Mouse (Mus musculus) yolk sac, embryonic 10.5 days (tissue): Measurements from ENCODE around the gene Zfp365.

Source experiments
- DNase-seq: peaks from one replicate; pipeline ENCODE4 v3.0.0-alpha.2; 2017; ENCODE audit warnings: low spot score

The Zfp365 gene

DNA sequence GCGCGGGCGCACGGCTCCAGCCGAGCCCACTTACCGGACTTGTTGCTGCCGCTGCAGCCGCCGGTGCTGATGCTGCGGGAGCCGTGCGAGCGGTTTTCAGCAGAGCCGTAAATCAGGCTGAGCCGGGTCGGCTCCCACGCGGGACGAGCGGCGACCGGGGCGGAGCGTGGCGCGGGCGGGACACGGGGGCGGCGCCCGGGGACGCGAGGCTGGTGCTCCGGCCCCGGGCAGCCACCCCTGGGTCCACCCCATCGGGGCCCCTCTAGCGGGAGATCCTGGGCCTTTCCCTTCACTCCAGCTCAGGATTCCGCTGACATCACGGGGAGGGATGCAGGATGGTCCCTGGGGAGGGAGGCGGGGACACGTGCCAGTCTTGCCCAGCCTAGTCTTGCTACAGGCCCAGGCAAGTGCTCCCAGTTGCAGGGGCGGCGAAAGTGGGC lies at the start of gene Zfp365:
TSS of gene Zfp365 (minus strand) at position 326 of the 440 bp plus-strand sequence.
- peak; percentile 68 for DNase-seq

DNA sequence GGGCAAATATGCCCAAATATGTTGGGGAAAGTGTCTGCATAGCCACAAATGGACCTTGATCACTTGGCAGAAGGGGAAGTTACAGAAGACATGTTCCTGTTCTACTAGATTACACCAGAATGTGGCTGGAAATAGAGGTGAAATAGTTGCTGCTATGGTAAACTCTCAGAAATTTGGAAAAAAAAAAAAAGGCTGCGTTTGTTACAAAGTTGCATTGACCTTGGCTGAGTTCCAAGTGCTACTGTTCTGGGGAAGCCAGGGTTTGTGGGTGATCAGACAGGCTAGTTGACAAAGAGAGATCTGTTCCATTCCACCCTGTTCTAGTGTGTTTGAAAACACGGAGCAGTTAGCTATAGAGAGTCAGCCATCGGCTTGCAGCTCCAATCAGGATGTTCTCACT lies 47.5 kb upstream of the Zfp365 start:
- DNase-seq = no peak

DNA sequence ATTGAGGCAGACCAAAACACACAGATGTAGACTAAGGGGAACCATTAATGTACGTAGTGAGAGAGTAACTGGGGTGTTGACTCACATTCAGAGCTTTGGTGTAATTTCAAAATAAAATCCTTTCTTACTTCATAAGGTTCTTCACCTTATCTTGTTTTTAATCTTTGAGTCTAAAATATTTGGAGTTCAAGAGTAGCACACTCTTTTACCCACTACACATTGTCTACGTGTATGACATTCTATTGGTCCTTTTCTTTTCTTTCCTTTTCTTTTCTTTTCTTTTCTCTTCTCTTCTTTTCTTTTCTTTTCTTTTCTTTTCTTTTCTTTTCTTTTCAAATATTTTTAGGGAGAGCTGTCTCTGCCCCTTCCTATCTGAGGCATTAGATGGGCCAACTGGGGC lies 43.5 kb upstream of the Zfp365 start:
- DNase-seq = no peak

DNA sequence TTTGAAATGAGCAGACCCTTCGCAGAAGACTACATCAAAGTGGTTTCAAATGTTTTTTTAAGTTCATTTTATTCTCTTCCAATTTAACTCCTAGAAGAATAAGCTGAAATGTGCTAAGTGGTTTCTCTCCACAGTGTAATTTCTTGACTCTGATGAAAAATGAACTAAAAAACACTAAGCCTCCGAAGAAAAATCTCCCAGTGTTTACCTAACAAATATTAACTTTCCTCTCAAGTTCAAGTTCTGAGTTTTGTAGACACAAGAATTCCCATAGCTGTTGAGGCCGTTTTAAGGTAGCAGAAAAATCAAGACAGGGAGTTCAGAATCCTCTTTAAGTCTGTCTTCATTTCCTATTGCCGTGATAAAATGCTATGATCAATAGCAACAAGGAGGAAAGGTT lies 39.2 kb upstream of the Zfp365 start:
- DNase-seq = no peak

DNA sequence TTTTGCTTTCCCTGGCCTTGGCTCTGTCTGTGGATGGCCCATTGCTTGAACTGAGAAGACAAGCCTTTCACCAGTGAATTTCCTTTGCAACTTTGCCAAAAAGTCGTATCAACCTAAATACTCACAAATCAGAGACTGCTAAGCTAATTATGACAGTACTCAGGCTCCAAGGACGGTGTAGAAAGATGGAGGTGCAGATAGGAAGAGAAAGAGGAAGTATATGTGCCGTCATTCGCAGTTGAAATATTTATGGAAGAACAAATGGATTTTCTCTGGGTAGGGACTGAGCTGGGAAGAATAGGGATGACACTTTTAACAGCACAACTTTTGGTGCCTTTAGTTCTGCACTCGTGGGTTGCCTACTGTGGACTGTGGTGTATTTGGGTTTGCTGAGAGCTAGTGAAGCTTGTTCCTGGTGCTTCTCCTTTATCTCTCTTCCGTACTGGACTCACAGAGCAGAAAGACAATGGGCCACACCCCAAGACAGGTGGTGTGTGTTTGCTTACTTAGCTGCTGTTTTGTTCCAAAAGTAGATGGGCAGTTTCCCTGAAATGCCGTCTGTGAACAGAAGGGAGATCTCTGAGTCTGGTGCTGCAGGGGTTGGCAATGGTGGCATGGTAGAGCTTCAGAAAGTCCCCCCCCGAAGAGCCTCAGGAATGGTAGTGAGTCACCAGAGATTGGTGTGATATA lies 37.7 kb upstream of the Zfp365 start:
- DNase-seq = no peak

DNA sequence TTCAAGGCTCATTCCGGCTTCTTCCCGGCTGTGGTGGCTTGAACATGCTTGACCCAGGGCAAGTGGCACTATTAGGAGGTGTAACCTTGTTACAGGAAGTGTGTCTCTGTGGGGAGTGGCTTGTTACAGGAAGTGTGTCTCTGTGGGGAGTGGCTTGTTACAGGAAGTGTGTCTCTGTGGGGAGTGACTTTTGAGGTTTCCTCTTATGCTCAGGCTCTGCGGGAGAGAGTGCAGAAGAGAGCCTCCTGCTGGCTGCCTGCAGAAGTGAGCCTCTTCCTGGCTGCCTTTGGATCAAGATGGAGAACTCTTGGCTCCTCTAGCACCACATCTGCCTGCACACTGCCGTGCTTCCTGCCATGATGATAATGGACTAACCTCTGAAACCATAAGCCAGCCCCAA lies 31.1 kb upstream of the Zfp365 start:
- no peak for DNase-seq

DNA sequence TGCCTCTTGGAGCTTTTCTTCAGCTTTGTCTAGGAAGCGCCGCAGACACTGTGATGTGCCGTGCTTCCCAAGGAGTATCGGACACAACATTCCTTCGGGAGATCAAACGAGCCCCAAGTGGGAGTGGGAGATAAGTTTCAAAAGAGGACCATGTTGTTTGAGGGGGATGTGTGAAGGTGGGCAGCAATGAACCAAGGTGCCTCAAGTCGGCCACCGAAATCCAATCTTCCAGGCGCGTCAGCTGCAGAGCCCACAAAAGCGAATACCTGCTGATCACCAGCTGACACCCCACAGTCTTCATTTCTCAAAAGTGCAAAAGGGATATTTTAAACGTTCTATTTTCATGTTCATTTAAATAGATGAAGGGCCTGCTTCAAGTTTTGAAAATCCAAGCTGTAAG lies 27.1 kb upstream of the Zfp365 start:
- DNase-seq = no peak

DNA sequence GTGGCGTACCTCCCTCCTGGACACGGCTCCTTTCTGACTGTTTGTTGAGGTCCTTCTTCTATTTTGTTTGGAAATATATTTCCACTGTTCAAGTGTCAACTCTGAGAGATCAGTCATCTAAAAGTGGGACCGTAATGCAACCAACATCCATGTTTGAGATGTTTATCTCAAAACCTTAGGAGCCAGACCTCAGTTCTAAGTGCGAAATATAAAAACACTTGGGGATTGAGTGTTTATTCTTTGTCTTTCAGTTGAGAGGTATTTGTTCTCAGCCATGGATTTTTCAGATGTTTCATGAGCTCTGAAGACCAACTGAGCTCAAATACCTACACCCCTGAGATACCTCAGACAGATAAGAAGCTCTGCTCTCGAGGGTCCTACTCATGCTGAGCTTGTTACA lies 25.3 kb upstream of the Zfp365 start:
- DNase-seq = no peak

DNA sequence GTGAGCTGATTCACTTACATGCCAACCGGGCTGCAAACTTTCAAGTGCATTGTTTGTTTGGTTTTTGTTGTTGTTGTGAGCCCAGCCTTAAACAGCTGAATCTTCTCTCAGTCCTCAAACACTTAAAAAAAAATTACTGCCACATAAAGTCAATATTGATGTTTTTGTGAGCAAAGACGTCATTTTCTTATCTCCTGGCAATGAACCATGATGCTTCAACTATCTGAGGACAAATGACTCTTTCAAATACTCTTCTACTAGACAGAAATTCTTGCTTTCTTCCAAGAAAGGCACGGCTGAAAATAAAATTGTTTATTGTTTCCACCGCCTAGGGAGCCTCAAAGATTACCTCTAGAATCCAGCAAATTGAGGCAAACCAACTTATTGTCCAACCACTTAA lies 24.5 kb upstream of the Zfp365 start:
- no peak for DNase-seq

DNA sequence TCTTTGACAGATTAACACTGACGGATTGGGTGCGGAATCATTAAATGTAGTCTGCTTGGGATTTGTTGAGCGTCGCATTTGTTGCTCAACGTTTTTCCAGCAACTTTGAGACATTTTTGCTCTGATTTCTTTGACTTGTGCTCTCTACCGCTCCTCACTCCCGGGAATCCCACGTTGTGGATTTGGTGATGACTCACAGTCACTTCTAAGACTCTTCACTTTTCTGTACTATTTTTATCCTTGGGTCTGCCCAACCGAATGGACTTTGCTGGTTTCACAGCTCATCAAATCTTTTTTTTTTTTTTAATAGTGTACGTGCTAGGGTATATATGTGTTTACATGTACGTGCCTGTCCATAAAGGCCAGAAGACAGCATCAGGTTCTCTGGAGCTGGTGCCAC lies 20.3 kb upstream of the Zfp365 start:
- no peak for DNase-seq

DNA sequence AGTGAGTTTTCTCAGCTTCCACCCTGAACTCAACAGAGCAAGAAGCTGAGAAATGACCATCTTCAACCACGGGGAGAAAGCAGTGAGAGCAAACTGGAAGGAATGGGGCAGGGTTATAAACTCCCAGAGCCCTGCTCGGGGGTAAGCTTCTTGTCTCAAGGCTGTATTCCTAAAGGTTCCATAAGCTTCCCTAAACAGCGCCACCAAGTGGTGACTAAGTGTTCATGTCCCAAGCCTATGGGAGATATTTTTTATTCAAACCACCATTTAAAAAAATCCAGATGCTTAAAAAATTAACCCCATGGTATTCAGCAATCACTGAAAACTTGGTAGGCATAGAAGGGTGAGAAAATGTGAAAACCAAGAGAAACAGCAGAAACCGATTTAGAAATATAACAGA lies 18.9 kb upstream of the Zfp365 start:
- no peak for DNase-seq

DNA sequence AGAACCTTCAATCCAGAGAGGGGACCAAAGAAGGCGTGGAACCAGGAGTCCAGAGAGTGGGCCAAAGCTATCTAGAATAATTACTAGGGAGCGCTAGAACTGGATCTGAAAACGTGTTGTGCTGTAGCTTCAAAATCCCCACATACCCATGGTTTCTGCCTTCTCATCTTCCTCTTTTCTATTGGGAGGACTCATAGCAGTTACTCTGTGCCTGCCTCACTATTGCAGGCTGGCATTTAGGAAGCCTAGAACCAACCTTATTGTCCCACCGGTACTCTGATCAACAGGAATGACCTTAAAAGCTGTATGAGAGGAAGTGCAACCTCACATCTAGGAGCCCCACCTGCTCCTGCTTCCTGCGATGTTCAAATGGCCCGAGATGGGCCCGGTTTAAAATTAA lies 16.1 kb upstream of the Zfp365 start:
- DNase-seq = no peak

DNA sequence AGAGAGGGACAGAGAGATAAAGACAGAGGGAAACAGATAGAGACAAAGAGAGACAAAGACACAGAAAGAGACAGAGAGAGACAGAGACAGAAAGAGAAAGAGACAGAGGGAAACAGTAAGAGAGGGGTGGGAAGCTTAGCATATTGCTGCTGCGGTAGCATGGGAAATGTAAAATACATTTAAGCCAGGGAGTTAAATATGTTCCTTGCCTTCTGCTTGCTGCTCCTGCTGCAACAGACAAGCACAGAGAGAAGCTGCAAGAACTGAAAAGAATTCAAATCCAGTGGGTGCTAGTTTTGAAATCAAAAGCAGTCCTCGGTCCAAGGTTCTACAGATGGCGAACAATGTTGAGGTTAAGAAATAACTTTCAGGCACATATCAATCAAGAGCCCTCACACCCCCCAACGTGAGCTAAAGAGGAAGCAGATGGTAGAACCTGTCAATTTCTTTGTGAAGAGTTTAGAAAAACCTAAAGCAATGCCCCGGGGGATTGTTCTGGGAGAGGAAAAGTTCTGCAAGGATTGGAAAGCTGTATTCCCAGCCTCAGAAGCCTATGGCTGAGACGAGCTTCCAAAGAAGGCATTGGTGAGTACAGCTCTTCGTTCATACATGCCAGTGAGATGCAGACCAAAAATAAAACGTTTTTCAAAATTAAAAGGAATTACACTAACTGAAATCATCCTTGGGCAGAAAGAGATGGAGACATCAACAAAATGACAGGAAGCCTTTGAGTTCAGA lies 15.4 kb upstream of the Zfp365 start:
- DNase-seq = no peak

DNA sequence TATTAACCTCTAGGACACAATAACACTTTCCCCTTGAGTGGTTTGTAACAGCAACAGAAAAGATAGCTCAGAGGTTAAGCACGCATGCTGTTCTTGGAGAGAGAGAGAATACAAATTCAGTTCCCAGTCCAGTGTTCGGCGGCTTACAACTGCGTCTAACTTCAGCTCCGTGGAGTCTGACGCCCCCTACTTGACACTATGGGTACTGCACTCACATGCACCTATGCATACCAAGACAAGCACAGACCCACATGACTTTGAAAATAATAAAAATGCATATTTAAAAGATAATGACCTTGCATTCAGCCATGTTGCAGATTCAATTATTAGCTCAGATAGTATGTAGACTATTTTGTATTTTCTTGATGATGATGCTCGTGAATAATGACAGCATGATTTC lies 11.6 kb upstream of the Zfp365 start:
- no peak for DNase-seq

DNA sequence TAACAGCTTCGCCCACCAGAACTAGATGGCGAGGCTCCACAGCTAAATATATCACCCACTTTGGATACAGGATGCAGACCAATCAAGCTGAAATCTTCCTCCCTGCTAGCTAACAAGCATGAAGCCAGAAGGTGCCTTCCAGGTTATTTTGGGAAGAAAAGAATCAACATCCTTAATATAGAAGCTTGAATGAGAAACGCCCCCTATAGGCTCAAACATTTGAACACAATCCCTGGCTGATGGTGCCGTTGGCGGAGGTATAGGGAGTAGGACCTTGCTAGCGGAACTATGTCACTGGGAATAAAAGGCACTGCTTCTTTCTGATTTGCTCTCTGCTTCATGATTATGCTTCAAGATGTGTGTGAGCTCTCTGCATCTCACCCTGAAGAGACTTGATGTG lies 9.3 kb upstream of the Zfp365 start:
- DNase-seq = no peak

DNA sequence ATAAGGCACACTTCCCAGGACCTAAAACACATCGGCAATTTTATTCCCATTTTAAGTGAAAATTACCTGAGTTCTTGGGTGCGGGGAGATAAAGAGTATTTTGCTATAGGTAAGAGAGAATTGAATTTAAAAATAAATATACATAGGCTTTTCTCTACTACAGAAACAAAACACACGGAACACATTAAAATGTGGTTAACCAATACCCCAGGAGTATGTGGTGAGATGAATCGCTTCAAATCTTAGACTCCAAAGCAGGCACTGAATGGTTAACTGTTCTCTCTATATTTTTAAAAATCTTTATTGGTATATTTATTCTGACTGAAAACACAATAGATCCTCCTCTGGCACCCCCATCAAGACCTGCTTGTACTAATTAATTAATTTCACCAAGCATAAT lies 7.2 kb upstream of the Zfp365 start:
- DNase-seq = no peak

DNA sequence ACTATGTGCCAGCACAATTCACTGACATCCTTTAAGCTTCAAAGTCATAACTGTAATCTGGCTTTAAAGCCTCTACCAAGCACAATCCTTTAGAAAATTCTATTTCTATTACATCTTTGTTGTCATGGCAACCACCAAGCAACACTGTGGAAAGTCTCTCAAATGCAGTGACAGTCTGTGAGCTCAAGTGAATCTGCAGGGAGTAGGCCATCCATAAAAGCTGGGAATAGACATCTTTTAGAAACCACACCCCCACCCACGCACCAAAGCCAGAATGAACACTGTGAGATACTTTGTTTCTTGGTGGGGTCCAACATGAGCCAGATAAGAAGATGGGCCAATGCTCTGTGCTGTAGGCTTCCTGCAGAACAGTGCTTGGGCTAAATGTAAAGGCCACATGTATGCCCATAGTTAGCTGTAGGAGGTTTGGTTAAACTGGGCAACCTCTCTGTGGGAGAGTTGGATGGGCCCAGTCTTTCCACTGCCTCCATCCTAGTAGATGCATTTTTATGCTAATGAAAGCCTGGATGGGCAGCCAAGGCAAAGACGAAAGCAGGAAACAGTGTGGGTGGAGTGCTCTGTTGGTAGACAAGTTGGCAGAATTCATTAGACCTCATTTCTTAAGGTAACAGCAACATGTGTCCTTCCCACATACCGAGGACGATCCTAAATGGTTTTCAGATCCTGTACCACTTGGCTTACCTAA lies 5.9 kb upstream of the Zfp365 start:
- no peak for DNase-seq

DNA sequence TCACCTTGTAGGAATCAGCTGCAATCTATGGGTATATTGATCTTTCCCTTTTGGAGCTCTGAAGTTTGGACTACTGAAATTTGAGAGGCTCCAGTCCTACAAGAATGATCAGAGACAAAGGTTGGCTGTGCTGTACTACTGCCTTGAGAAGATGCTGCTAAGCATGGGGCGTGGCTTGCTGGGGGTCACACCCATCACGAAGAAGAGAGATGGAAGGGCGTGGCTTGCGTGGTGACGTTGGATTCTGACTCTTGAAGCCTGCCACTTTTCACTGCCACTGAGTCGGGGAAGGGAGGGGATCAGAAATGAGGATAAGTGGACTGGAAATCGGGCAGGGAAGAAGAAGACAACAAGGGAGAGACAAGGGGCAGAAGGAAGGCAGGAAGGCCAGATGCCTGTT lies 4.9 kb upstream of the Zfp365 start:
- no peak for DNase-seq

DNA sequence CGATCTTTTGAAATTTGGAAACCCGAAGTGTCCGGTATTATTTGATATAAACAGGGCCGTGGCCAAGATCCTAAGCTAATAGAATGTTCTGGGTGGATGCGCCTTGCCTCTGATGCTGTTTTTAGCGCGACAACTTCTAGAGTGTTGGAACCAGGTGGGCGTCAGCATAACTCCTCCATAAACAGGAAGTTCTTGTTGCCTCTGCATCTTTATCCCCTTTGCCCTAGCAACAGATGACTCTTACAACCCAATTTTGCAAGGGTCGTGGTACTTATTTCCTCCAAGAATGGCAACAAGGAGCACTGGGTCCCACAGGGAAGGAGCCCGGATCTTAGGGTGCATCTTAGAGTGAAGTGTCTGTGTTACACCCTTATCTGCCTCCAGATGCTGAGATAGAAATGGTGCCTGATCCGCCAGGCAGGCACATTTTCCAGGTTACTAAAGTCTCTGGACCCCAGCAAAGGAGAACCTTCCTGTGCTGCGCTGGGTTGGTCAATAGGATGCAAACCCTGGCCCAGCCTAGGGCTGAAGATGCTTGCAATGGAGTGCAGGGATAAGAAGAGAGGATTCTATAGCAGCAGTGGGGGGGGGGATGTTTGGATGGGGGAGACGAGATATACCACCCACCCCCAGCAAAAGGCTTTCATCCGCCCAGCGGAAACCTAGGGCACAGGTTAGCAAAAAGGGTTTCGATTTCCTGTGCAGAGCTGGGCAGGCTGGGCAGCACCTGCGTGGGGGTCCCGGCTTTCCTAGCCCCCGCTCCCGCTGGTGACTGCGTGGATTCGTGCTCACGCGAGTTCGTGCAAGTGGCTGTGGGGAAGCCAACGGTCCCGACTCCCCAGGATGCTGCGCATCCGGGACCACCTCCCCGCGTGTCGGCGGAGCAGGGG lies 770 bp downstream of the Zfp365 start:
- no peak for DNase-seq

DNA sequence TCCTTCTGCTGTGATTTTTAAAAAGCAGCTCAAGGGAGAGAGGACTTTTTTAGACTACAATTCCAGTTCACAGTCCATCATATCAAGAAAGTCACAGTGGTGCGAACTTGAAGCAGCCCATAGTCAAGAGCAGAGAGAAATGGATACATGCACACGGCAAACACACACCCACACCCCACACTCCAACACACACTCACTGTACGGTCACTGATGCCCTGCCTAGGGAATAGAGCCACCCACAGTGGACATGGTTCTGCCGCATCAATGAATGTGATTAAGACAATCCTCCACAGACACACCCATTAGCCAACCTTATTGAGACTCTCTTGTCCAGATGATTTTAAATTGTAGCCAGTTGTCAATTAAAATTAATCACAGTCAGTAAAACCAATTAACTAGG lies 4.5 kb downstream of the Zfp365 start:
- DNase-seq = no peak

DNA sequence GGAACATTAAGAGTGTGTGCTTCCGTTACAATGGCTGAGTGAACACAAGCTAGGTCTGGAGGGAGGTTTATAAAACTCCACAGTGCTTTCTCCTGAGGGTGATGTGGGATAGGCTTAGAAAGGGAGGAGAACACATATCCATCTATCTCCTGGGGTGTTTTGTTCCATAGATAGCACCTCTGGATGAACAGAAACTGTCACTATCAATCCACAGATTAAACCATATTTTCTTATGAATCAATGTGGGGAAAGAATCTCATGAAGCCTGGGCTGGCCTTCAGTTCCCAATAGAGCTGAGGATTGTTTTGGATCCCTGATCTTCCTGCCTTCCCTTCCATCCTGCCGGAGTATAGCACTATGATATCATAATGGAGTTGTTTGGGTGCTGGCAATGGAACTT lies 5.5 kb downstream of the Zfp365 start:
- no peak for DNase-seq

DNA sequence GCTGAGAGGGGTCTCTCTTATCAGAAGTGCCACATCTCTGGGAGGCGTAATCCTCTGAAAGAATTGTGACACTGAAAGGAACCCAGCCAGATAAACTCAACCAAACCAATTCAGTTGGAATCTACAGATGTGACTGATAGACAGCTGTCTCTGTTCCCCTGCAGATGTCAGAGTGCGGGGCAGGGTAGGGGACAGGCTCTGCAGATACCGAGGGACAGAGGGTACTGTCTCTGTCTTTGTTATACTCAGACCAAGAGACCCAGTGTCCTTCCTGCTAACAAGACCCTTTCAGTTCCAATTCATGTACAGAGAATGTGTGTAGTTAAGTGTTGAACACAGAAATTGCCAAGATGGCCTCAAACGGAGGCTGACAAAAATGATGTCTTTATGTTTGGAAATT lies 6.4 kb downstream of the Zfp365 start:
- DNase-seq = no peak
